Mouse (Mus musculus) embryonic facial prominence, embryonic 11.5 days (tissue): Measurements from ENCODE around the gene Msrb2. TPM values are rescaled to one million over a fixed set of nuclear protein-coding genes. Genes with fewer than 3 reads are reported as not detected.

ENCODE experiments used
- ATAC-seq: fragments of 200-750 bp; cut with Nextera tagmentation; replicated peaks from 2 replicates; pipeline ENCODE4 v1.8.0; 2017; ENCODE audit warnings: low read depth; ENCODE audit not compliant: insufficient number of reproducible peaks, low FRiP score, low TSS enrichment
- DNase-seq: peaks from one replicate; pipeline ENCODE4 v3.0.0-alpha.2; 2015; ENCODE audit warnings: low spot score
- H3K27ac ChIP-seq: fragments of 300-500 bp; sonication (generic); replicated peaks from 2 replicates; pipeline ENCODE4 v1.5.1; 2014; ENCODE audit warnings: mild to moderate bottlenecking, low read depth, low read length, control low read depth
- H3K27me3 ChIP-seq: fragments of 300-500 bp; sonication (generic); 2 replicates; pipeline ENCODE4 v1.6.1; 2014; ENCODE audit warnings: mild to moderate bottlenecking, low read length, moderate library complexity, mixed read lengths; ENCODE audit not compliant: control insufficient read depth, insufficient read depth
- H3K36me3 ChIP-seq: fragments of 300-500 bp; sonication (generic); replicated peaks from 2 replicates; pipeline ENCODE4 v1.6.1; 2014; ENCODE audit warnings: low read depth, mild to moderate bottlenecking, low read length, moderate library complexity, mixed read lengths; ENCODE audit not compliant: control insufficient read depth, insufficient read depth
- H3K4me1 ChIP-seq: fragments of 300-500 bp; sonication (generic); 2 replicates; pipeline ENCODE4 v1.6.1; 2014; ENCODE audit warnings: low read length, mixed read lengths; ENCODE audit not compliant: control insufficient read depth, insufficient read depth
- H3K4me2 ChIP-seq: fragments of 300-500 bp; sonication (generic); 2 replicates; pipeline ENCODE4 v1.6.1; 2014; ENCODE audit warnings: low read depth, mild to moderate bottlenecking, control low read depth, low read length, moderate library complexity
- H3K4me3 ChIP-seq: fragments of 300-500 bp; sonication (generic); 2 replicates; pipeline ENCODE4 v1.5.1; 2014; ENCODE audit warnings: low read depth, low read length, control low read depth
- H3K9ac ChIP-seq: fragments of 300-500 bp; sonication (generic); replicated peaks from 2 replicates; pipeline ENCODE4 v1.6.1; 2014; ENCODE audit warnings: mild to moderate bottlenecking, control low read depth, low read length
- H3K9me3 ChIP-seq: fragments of 300-500 bp; sonication (generic); replicated peaks from 2 replicates; pipeline ENCODE4 v1.6.1; 2016; ENCODE audit warnings: mild to moderate bottlenecking, low read length, inconsistent platforms, mixed read lengths; ENCODE audit not compliant: control insufficient read depth
- WGBS: fragments of 180-500 bp; shearing (Covaris S2); extraction: QIAGEN DNeasy Blood & Tissue Kit; methylation state at CpG from one replicate; pipeline ENCODE4 v1.1.7; 2014; 5-methylcytosine and 5-hydroxymethylcytosine counted together
- polyA plus RNA-seq: library from polyadenylated mRNA; unstranded; fragments of >200 nt; fragmentation: Nextera tagmentation; extraction: Ambion mirVana; gene quantifications from 2 replicates; pipeline ENCODE4 v1.2.1, GENCODE M21; 2014

Gene Msrb2
- polyA plus RNA-seq, result 22.6 and 26.0 TPM in 2 replicates

DNA sequence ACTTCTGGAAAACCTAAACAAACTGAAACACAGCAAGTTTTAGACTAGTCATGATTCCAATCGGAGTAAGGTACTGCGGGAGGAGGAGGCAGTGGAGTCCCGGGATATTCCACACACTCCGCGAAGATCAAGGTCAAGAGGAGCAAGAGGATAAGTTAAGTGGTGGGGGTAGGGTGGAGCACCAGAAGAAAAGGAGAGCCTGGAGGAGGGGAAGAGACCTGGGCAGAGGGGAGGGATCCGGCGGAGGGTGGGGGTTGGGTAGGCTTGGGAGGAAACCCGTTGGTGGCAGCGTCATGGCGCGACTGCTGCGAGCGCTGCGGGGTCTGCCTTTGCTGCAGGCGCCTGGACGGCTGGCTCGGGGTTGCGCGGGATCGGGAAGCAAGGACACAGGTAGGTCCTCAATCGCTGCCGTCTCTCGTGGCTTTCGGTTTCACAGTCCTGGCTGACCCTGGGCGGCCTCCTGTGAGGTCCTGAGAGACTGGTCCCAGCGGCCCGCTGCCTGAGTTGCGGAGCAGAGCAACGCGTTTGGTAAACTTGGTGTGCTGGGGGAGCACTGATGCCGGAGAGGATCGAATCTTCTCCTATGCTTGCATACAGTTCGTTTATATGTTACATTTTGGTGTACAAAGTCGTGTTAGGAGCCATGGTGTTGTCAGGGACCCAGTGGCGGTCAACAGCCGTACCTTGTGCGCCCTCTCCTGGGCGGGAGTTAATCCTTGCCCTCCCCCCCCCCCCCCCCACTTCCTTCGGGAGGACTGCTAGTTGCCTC, at the start of gene Msrb2:
Gene Msrb2 (plus strand): TSS at position 51 of the 769 bp plus-strand sequence.
- under 1% methylated on average over 39 of the region's 39 CpGs for WGBS
- Histone ChIP-seq H3K4me2 (peak within 1 kb of the TSS; percentile 67), H3K4me3 (peak within 1 kb of the TSS; percentile 75), H3K9me3 (no peaks in the 10 kb centered on the region), H3K27me3 (no peaks in the 10 kb centered on the region), H3K27ac (peak within 1 kb of the TSS; percentile 62), H3K4me1 (no peaks in the 10 kb centered on the region), H3K36me3 (no peaks in the 10 kb centered on the region), H3K9ac (peak within 1 kb of the TSS; percentile 85)
- peak; percentile 84 for ATAC-seq
- peak; percentile 80 for DNase-seq

DNA sequence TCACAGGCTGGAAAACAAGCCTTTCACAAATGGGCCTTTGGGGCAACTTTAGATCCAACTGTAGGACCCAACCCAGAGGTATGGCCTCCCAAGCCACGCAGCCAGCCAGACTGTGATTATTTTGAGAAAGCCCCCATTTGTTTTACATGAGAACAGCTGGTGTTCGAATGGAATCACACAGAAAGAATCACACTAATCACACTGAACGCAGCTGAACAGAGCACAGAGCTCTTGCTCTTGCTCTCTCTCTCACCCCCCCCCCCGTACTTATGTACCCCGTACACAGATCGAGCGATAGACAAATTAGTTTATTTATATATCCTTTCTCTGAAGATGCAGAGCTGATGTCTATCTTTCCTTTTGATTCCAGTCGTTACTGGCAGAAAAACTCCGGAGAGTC, 48.8 kb upstream of the Msrb2 start:
- Histone ChIP-seq H3K9me3 (no peaks in the 10 kb centered on the region), H3K9ac (no peak overlapping the region), H3K4me1 (no peaks in the 10 kb centered on the region), H3K36me3 (no peaks in the 10 kb centered on the region), H3K4me3 (no peak overlapping the region), H3K4me2 (no peak overlapping the region), H3K27ac (no peak overlapping the region), H3K27me3 (no peaks in the 10 kb centered on the region)
- no peak for DNase-seq
- WGBS, result 84% methylated on average over 9 of the region's 9 CpGs
- no peak for ATAC-seq

DNA sequence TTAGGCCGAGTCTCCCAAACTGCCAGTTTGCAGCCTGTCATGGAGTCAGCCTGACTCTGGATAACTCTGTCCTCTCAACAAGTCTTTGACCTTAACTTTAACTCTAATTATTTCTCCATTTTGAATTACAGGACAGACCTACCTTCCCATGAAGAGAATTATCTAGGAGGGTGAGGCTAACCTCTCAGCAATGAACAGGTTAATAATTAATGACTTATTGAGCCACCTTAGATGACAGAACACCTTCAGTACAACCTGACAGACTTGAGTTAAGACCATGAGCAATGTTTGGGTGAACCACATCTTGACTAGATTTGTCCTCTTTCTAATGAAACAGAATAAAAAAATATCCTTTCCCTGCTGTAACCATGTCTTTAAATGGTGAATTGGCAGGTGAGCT, 44.9 kb upstream of the Msrb2 start:
- Histone ChIP-seq H3K9ac (no peak overlapping the region), H3K4me3 (no peak overlapping the region), H3K27me3 (no peaks in the 10 kb centered on the region), H3K27ac (no peak overlapping the region), H3K36me3 (no peaks in the 10 kb centered on the region), H3K9me3 (no peaks in the 10 kb centered on the region), H3K4me1 (no peaks in the 10 kb centered on the region), H3K4me2 (no peak overlapping the region)
- ATAC-seq, result no peak
- 79% methylated on average over 1 of the region's 1 CpGs for WGBS
- no peak for DNase-seq

DNA sequence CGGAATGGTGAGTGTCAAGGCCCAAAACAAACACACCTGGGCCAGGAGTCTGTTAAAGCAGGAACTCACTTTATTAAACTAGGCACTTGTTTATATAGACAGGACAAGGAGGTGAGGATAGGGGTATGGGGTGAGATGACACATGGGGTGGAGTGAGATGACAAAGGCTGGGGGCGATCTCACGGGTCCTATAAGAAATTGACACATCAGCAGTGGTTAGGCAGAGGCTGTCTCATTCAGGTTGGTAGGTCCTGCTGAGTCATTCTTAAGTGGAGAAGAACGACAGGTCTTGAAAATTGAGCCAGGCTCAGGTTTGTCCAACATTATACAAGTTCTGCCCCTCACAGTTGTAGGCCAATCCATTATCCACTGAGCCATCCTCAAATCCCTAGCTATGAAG, 43.4 kb upstream of the Msrb2 start:
- Histone ChIP-seq H3K4me3 (no peak overlapping the region), H3K4me1 (no peaks in the 10 kb centered on the region), H3K9me3 (no peaks in the 10 kb centered on the region), H3K27ac (no peak overlapping the region), H3K36me3 (no peaks in the 10 kb centered on the region), H3K9ac (no peak overlapping the region), H3K4me2 (no peak overlapping the region), H3K27me3 (no peaks in the 10 kb centered on the region)
- WGBS, result 81% methylated on average over 4 of the region's 4 CpGs
- DNase-seq (no peak), ATAC-seq (no peak)

DNA sequence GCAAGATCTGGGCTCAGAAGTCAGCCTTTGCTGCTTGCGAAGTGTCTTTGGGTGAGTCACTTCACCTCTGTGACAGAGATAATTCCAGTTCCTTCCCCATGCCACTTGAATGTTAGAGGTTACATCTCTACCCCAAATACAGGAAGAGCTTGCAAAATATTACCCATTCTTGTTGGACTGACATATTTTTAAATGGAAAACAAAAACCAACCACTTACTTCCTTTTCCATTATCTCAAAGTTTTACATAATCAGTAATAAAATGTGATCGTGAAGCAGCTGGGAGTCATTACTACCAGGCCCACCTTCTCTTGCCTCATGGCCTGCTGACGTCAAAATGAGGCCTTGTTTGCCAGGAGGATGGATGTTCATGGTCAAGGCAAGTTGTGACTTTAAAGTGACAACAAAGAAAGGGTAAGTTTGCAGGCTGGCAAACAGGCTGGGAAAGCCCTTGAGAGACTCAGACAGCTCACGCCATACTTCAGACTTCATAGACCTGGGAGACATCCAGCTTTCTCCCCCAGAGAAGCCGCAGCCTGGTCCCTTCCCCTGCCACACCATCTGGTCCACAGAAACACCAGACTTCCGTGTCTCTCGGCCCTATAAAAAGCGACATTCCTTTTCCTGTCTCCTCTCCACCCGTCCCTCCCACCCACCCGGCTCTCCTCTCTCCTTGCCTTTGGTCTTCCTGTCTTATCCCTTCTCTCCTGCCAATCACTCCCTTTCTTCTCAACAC, 27.2 kb upstream of the Msrb2 start:
- Histone ChIP-seq H3K9me3 (no peaks in the 10 kb centered on the region), H3K4me1 (no peaks in the 10 kb centered on the region), H3K27ac (no peak overlapping the region), H3K9ac (no peak overlapping the region), H3K4me2 (no peak overlapping the region), H3K27me3 (no peaks in the 10 kb centered on the region), H3K4me3 (no peak overlapping the region), H3K36me3 (no peaks in the 10 kb centered on the region)
- 39% methylated on average over 10 of the region's 10 CpGs for WGBS
- DNase-seq (peak; percentile 3), ATAC-seq (no peak)

DNA sequence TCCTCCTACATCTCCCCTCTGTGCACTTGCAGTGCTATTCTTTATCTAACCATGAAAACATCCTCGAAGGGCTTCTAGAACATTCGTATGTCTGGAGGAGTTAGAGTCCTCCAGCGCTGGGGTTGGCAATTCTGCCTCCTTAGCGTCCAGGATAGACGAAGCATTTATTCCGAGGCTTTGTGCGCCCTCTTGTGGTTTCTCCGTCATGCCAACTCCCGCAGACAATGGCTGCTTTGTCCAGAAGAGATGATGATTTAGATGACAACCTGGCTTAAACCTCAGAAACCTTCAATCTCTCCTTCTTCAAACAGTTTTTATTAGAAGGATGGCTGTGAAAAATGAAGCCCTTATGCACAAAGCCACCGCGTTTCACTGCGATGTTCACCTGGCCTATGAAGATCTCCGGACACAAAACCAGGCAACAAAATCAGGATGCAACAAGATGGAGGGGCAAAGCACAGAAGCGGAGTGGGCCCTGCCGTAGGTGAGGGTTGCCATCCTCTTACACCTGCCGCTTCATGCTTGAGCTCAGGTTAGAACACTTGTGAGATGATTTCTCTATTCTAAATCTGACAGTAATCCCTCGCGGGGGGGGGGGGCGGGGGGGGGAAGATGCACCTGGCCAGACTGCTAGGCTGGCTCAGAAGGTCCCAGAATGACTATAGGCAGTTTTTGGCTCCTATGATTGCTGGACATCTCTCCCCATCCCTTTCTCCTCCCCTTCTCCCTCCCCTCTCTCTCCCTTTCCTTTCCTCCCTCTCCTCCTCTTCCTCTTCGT, 26.4 kb upstream of the Msrb2 start:
- Histone ChIP-seq H3K4me1 (no peaks in the 10 kb centered on the region), H3K4me2 (no peak overlapping the region), H3K27me3 (no peaks in the 10 kb centered on the region), H3K4me3 (no peak overlapping the region), H3K36me3 (no peaks in the 10 kb centered on the region), H3K9me3 (no peaks in the 10 kb centered on the region), H3K27ac (no peak overlapping the region), H3K9ac (no peak overlapping the region; the same call in 1 of the 2 replicates)
- DNase-seq (peak; percentile 94), ATAC-seq (peak; percentile 78)
- 21% methylated on average over 18 of the region's 20 CpGs for WGBS

DNA sequence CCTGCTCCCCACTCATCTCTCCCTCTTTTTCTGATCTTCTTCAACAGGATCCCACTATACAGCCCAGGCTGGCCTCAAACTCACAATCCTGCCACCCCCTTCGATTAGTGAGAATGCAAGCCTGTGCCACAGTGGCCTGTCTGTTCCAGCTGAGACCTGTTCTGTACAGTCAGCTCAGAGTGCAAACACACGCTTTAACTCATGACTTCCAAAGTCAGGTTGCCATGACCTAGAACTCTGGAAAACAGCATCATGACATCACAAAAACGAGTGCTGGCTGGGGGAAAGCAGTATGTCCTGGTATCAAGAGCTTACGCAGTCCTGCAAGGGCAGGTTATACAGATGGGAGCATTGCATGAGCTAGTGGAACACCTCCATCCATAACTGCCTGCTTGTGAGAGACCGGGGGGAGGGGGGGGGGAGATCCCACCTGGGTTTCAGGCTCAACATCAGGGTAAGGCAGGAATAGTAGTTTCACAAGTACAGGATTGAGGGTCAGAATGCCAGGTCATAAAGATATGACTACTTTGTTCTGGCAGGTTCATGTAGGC, 25.8 kb upstream of the Msrb2 start:
- Histone ChIP-seq H3K9ac (no peak overlapping the region), H3K4me1 (no peaks in the 10 kb centered on the region), H3K27ac (no peak overlapping the region), H3K4me2 (no peak overlapping the region), H3K36me3 (no peaks in the 10 kb centered on the region), H3K27me3 (no peaks in the 10 kb centered on the region), H3K4me3 (no peak overlapping the region), H3K9me3 (no peaks in the 10 kb centered on the region)
- 78% methylated on average over 5 of the region's 5 CpGs for WGBS
- ATAC-seq, result no peak
- DNase-seq, result no peak
